Mouse (Mus musculus): ENCODE measurements at regions not wholly inside any gene's neighbourhood (a gene's known extent, or its start where the extent isn't known, plus 50 kb on each side); places are given as distances from the start of the nearest gene placed in this dataset.

DNA sequence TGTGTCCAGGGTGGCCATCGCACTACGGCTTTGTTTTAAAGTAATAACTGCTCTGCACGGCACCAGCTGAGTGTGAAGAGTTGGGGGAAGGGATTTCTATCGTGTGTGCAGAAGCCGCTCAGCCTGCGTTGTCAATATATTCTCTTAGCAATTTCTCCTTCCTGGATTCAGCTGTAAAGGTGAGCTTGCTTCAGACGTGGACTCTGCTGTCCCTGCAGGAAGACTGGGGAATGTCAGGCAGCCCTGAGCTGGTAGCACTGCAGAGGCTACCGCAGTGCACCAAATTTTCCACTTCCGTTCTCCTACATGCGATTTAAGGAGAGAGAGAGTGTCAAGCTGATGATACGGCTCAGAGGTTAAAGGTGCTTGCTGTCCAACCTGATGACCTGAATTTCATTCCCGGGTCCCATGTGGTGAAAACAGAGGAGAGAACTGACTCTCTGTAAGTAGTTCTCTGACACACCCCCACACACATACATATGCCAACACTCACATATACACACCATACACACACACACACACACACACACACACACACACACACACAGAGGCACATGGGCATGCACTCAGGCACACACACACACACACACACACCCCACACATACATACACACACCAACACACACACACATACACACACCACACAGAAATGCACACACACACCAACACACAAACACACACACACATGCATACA, 59.9 kb upstream of the Prelid3b start:
- peak; percentile 41 for DNase-seq

DNA sequence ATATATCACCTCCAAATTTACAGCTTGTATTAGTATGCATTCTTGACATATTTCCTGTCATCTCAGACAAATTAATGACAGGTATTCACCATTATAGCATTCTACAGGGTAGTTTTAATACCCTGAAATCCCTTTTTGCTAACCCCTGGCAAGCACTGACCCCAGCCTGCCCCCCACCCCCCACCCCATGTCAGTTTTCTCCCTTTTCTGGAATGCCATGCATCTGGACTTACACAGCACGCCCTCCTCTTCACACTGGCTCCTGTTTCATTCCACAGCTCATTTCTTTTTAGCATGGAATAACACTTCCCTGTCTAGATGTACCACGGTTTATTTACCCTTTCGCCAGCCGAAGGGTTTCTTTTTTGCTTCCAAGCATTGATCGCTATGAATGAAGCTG, 67.8 kb upstream of the Prelid3b start:
- DNase-seq = no peak

DNA sequence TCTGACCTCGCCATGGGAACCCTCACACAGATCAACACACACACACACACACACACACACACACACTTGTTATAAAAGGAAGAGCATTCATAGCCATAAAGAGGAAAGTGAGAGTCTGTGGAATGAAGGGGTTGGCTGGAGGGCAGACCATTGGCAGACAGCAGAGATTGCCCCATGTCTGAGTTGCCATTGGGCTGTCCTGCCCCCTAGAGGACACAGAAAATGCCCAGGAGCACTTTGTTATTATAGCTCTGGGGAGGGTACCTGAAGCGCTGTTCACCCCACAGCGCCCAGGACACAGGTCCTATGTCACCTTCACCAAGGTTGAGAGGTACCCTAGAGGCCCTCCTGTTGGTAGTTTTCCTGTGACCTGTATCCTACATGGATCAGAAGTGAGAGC, 74.3 kb upstream of the Prelid3b start:
- peak; percentile 28 for DNase-seq

DNA sequence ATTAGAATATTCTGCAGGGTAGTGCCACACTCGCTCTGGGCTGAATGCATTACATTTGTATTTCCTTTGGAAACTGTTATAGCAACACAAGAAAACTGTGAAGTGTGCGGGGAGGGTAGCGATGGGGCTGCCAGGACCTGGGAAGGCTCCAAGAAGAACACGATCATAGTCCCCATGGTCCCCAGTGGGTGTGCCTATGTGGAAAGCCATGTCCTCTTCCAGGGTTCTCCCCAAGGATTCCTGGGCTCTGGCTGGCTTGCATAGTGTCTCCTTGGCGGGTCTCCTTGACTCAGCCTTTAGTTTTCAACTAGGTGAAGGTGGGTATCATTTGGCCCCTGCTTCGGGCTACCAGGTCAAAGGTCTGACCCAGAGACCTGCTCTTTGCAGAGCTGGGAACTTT, 74.8 kb upstream of the Prelid3b start:
- DNase-seq = no peak

DNA sequence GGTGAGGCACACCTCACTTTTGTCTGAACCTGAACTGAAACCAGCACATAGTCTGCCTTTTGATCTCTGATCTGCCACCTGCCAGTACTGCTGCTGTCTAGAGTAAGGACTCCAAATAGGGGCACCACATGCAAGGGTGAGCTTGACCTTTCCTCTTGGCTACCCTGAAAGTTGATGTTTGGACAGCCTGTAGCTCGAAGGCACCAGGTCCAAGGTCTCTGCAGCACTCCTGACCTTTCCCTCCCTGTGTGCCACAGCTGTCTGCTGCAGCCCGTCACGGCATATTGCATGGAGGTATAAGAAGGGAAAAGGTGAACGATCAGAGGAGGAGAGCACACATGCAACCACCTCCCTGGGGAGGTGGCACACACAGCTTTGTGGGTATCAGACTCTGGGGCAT, 75.9 kb upstream of the Prelid3b start:
- no peak for DNase-seq

DNA sequence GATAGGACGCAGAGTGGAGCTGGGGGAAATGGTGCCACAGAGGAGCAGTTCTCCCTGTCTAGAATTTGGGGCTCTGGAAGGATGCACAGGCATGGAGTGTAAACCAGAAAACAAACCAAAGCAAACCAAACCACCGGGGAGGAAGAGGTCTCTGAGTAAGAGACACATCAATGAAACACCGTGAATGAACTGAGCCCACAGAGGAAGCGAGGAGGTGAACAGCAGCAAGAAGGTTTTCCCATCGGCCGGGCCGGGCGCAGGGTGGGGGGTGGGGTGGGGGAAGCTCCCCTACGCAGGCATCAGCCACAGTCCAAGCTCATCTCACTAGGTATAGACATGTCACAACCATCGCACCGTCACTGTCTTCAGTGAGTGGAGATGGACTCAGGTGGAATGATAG, 82.9 kb upstream of the Prelid3b start:
- no peak for DNase-seq

DNA sequence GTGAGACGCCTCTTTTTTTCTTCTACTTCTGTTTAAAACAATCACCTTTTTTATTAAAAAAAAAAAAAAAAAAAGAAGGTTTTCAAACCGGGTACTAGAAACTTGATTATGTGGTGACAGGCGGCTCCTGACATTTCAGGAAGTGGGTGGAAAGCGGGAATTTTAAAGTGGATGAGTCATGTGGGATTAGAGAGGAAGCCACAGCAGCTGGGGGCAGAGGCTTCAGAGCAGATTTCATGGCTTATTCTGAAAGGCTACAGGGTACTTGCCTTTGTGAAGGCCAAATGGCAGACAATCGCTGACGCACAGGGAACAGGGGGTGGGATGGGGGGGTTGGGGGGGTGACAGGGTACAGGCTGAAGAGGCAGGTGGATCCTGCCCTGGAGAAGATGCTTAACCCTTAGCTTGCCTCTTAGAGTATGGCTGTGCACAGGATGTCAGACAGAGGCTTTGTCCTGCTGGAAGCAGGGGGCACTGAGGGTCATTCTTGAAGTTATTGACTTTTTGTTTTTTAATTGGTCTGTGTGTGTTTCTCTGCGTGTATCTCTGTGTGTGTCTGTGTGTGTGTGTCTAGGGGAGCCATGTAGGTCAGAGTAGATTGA, 81.4 kb upstream of the Zfp831 start:
- DNase-seq = no peak

DNA sequence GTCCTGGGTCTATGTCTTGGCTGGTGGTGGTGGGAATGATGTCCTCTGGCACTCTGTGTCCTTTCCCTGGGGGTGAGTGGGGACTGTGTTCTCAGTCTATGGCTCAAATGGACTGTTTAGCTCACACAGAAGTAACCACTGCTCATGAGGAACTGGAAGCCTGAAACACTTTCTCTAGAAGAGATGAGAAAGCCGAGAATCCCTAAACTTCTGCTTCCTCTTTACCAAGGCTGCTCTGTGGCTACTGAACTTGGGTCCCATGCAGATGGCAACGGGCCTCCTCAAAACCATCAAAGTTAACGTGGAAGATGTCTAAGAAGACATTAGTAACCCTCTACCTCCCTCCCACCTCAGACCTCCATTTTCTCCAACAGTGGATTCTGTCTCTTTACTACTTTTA, 79.4 kb upstream of the Zfp831 start:
- DNase-seq = no peak

DNA sequence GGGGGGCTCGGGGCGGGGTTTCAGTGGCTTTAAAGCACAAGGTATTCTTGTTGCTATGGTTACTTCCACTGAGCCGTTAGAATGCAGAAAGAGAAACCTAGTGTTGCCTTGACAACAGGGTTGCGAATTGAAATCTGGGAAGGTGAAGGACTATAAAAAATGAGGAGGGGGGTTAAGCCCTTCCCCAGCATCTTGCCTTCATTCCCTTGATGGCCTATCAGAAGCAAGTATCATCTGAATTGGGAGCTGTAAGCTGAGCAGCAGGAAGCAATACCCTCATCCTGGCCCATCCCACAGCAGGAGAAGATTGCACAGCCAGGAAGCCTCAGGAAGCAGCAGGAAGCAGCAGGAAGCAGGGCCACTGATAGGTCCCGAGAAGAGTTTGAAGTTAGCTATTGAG, 78.5 kb upstream of the Zfp831 start:
- DNase-seq = no peak

DNA sequence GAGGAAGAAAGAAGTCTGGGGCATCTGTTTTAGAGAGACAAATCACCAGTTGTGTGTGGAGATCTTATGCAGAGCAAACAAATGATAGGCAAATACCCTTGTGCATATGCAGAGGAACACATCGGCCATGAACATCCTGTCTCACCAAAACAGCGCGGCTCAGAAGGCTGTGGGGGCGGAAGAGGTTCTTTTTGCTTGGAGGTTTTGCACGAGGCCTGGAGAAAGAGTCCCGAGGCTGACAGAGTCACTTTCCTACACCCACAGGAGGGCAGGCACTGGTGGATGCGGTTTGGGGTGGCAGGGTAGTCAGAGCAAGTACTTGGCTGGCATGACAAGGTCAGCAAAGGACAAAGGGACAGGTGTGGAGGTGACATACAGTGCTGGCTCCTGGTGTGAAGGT, 77.4 kb upstream of the Zfp831 start:
- DNase-seq = peak; percentile 44

DNA sequence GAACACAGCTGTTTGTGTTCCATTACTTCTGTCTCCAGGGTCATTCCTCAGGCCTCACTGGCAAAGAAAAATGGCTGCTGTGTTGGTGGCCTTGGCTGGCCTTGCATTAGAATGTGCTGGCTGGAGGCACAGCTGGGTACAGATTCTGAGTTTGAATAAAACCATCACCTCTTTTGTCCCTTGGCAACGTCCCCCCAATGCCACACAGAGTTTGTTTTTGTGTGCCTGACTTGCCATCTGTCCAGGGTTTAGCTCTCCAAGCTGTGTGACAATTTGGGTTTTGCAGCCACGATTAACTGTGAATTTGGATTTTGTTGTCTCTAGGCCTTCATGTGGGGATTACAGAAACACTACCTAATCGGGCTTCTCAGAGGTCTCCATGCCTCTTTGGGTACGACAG, 76.6 kb upstream of the Zfp831 start:
- DNase-seq = no peak

DNA sequence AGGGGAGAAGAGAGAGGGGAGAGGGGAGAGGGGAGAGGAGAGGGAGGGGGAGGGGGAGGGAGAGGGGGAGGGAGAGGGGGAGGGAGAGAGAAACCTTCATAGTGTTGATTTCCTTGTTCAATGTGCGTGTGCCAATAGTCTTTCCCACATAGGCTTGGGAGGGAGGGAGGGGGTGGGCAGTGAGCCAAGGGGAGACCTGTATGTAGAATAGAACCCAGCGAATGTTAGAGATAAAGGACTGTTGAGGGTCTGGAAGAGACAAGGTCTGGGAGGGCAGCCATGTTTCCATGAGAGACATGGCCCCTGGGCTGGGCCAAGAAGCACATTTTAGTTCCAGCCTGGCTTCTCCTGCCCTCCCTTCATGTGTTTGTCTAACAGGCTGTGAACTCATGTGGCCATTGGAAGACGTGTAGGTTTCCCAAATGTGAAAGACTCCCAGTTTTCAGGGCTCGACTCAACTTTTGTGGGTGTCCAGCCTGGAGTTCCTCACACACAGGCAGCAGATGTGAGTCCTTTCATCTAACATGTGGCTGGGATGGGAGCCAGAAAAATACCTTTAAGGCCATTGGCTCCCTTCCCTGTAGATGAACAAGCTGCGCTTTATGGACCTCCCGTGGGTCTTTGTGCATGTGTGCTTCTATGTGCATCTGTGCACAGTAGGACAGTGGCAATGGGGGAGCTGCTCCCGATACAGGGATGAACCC, 68.4 kb upstream of the Zfp831 start:
- DNase-seq = no peak

DNA sequence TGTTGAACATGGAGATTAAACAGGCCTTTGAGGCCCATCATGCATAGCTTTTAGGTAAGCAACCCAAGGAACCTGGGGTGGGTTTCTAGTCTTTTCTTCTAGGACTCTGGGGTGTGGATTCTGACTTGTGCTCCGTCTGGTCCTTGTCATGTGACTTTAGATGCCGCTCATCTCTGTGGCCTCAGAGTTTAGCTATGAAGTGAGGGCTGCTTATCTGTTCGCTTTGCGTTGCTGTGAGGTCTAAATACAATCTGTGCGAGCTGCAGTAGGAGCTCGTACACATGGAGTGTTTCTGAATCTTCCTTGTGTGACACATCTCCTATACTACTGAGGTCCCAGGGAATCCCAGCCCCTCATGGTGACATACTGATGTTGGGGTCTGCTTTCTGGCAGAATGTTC, 67.8 kb upstream of the Zfp831 start:
- DNase-seq = no peak

DNA sequence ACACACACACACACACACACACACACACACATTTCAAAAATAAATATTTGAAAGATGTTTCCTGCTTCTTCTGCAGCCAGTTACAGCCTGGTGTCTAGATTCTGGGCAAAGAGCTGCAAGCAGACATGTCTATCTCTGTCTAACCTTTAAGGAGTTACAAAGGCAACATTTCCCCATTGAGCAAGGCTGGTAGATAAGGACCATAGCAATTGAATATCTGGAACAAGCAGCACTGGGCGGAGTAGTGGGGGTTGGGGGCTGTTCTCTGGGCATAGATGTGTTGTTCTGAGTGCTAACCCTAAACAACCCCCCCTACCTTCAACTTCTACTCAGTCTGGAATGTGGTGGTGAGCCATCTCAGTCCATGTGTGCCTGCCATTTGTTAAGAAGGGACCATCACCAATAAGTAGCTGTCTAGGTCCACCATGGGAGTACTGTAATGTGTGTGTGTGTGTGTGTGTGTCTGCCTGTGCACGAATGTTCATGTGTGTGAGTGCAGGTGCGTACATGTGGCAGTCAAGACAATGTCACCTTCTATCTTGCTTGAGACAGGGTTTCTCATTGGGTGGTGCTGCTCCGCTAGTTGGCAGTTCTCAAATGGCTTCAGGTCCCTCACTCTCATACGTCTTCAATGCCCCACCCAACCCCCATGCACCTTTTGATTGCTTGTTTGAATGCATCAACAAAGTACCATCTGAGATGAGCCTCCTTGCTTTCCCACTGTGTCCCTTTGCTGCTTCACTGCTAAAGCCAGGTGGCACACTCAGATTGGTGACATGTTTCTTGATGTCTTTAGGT, 62.2 kb upstream of the Zfp831 start:
- DNase-seq = no peak

DNA sequence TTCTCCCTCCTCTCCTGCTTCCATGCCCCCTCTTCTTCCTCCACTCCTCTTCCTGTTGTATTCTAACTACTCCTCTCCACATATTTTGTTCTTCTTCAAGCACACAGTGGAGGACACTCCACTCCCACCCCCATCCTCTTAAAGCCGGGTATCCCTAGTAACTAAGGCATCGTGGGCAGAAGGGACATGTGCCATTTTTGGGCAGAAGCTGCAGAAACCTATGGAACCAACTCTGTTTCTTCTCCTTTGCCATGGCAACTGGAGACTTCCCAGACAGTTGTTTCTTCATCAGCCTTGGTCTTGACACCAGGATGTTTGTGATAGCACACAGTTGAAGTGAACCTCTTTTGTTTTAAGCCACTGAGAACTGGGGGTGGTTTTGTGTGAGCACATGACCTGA, 59.1 kb upstream of the Zfp831 start:
- DNase-seq = no peak
